Mouse (Mus musculus) liver, adult 2 months (tissue): ENCODE data around the gene Fbxl13.

Source experiments
- CTCF ChIP-seq: fragments of 200-500 bp; IDR thresholded peaks from 2 replicates; pipeline ENCODE4 v1.5.1; 2011; ENCODE audit warnings: low read depth, low read length, control low read depth
- POLR2A ChIP-seq: fragments of 200-500 bp; IDR thresholded peaks from 2 replicates; pipeline ENCODE4 v1.6.1; 2011; ENCODE audit warnings: low read length, control low read depth; ENCODE audit not compliant: insufficient read depth; ENCODE audit errors: extremely low read depth

DNA sequence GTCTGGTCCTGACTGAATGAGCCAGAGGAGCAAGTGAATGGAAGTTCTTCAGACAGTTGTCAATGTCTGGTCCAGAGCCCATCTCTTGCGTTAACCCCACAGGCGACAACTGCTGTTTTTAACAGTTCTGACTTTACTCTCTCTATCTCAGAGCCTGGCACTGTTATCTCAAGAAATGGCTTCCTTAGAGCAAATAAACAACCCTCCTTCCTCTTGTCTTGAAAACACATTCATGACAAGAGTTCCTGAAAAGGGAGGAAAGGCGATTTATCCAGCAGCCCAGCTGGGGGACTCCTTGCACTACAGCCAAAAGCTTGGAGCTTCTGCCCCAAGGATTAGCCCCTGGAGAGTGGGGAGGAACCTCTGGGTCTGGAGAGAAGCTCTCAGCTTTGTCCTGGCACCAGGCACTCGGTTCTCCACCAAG lies 117.9 kb downstream of the Fbxl13 start:
- no peak for TF ChIP-seq CTCF
- no peak for TF ChIP-seq POLR2A
